Mouse (Mus musculus) spleen, postnatal 4 days (tissue): ENCODE measurements around the gene Arhgap22.

ENCODE experiments used
- DNase-seq, 2 experiments: peaks; one replicate each; pipeline ENCODE4 v3.0.0; 2022; ENCODE audit warnings: low spot score in 2 of 2

The Arhgap22 gene

GRCm38 (mm10) chr14:33213823-33214766 lies at the start of gene Arhgap22:
Gene Arhgap22 (plus strand): TSS chr14:33214026.
- peak; percentile 79 to 91 for DNase-seq

GRCm38 (mm10) chr14:33168750-33169149 lies 45.1 kb upstream of the Arhgap22 start:
- no peak for DNase-seq

GRCm38 (mm10) chr14:33171942-33172341 lies 41.9 kb upstream of the Arhgap22 start:
- DNase-seq: no peak

GRCm38 (mm10) chr14:33175059-33175821 lies 38.6 kb upstream of the Arhgap22 start:
- DNase-seq: no peak

GRCm38 (mm10) chr14:33180102-33180501 lies 33.7 kb upstream of the Arhgap22 start:
- DNase-seq: no peak

GRCm38 (mm10) chr14:33185068-33185800 lies 28.6 kb upstream of the Arhgap22 start, which contains the start of gene Wdfy4:
Gene Wdfy4 (minus strand): TSS chr14:33185508.
- DNase-seq: peak; percentile 58 to 78

GRCm38 (mm10) chr14:33187201-33187600 lies 26.6 kb upstream of the Arhgap22 start:
- DNase-seq: no peak

GRCm38 (mm10) chr14:33189230-33189629 lies 24.6 kb upstream of the Arhgap22 start:
- DNase-seq: peak in 1 of 2 experiments; percentile 27

GRCm38 (mm10) chr14:33189849-33190423 lies 23.9 kb upstream of the Arhgap22 start:
- DNase-seq: no peak

- DNase-seq: no peak
These were observed 23.2 kb upstream of the Arhgap22 start for GRCm38 (mm10) chr14:33190646-33191045.

- no peak for DNase-seq
These were observed 20.1 kb upstream of the Arhgap22 start for GRCm38 (mm10) chr14:33193762-33194161.

- peak in 1 of 2 experiments; percentile 34 for DNase-seq
These were observed 19.6 kb upstream of the Arhgap22 start for GRCm38 (mm10) chr14:33194241-33194640.

- DNase-seq: no peak
These were observed 11.7 kb upstream of the Arhgap22 start for GRCm38 (mm10) chr14:33202161-33202560.

GRCm38 (mm10) chr14:33202885-33203284 lies 10.9 kb upstream of the Arhgap22 start:
- DNase-seq: no peak

GRCm38 (mm10) chr14:33203777-33204176 lies 10.0 kb upstream of the Arhgap22 start:
- no peak for DNase-seq

- peak in 1 of 2 experiments; percentile 57 for DNase-seq
These were observed 8.4 kb upstream of the Arhgap22 start for GRCm38 (mm10) chr14:33205280-33205965.

- DNase-seq: peak; percentile 27 to 59
These were observed 6.8 kb upstream of the Arhgap22 start for GRCm38 (mm10) chr14:33207011-33207410.

- DNase-seq: no peak
These were observed 5.5 kb upstream of the Arhgap22 start for GRCm38 (mm10) chr14:33208331-33208730.

- no peak for DNase-seq
These were observed 3.0 kb upstream of the Arhgap22 start for GRCm38 (mm10) chr14:33210806-33211205.

GRCm38 (mm10) chr14:33212271-33212957 lies 1.4 kb upstream of the Arhgap22 start:
- DNase-seq: no peak
